In the genomic region with DNA sequence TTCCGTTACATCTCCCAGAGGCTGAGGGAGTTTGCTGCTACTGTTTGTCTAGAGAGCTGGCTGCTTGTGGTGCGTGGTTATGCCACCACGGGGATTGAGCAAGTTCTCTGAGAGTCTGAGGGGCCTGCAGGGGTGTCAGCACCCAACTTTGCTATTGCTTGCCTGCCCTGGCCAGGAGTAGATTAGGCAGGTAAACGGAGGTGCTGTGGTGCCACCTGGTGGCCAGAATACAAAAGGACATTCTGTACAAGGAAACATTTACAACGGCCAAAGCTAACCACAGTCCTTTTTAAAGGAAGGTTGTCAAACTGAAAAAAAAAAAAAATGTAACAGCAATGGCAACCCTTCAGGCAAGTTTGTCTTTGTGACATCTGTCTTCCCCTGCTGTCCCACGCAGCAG, we compare ENCODE assay signal across 9 mouse cellular contexts.
DNase-seq lines count a peak whose midpoint lies in the region; ATAC-seq and TF ChIP-seq lines count a peak whose summit lies in the region.
"Had no signal": no experiment of that assay in that cellular context is flagged by ENCODE, and none has a peak within 500 bp of the region (broad histone marks: within the 10 kb centered on the region; RNA-seq: fewer than 3 reads in every experiment).

No protein-coding gene starts in this region.

- H3K9ac ChIP-seq in hindbrain, embryonic 14.5 days = no peak overlapping the region
- H3K9ac ChIP-seq: neural tube, embryonic 12.5 days had no signal

- no peak overlapping the region for H3K4me3 ChIP-seq in hindbrain, embryonic 14.5 days (replicated peaks; ENCODE audit: low read length)
- H3K4me3 ChIP-seq: neural tube, embryonic 12.5 days had no signal

- H3K36me3 ChIP-seq in hindbrain, embryonic 14.5 days (replicated peaks; ENCODE audit: control insufficient read depth, insufficient read depth) = no peaks in the 10 kb centered on the region
- H3K36me3 ChIP-seq: neural tube, embryonic 12.5 days had no signal

- POLR2A ChIA-PET in Patski (lab: Charles Lee) = interaction anchor here (0.8 to 1.6 kb wide), 2 partner anchors 110 to 198 kb away, joined by 3 to 7 read pairs; a partner anchor contains a TSS

- CTCF ChIA-PET in Patski (lab: Charles Lee) = interaction anchor here (0.7 to 3.4 kb wide), 13 partner anchors 10 to 177 kb away, joined by 3 to 42 read pairs (median 4); a partner anchor contains a TSS

- in situ Hi-C loops in Patski (cut with MboI; ENCODE audit: low pct_unique_long_range_greater_than_20kb) = loop anchor here (5.0 kb wide), 1 partner anchor 202 kb away; no protein-coding TSS in a partner anchor

- 12% methylated on average over 6 of the region's 6 CpGs for WGBS in hindbrain, embryonic 14.5 days

- no peak overlapping the region for H3K27ac ChIP-seq in hindbrain, embryonic 14.5 days
- H3K27ac ChIP-seq: neural tube, embryonic 12.5 days had no signal

- peak; percentile 42 for ATAC-seq in Patski
- 0 out of 2 replicates have a peak, but pooled peaks have one; percentile 65 for ATAC-seq in hindbrain, embryonic 14.5 days (ENCODE audit: low FRiP score)

- no peaks in the 10 kb centered on the region for H3K27me3 ChIP-seq in Patski
- no peaks in the 10 kb centered on the region for H3K27me3 ChIP-seq in hindbrain, embryonic 14.5 days (ENCODE audit: control insufficient read depth, insufficient read depth, low read length)
- H3K27me3 ChIP-seq: neural tube, embryonic 12.5 days had no signal

- H3K4me2 ChIP-seq in hindbrain, embryonic 14.5 days (replicated peaks) = no peak overlapping the region
- H3K4me2 ChIP-seq: neural tube, embryonic 12.5 days had no signal

- peak; percentile 88 for TF ChIP-seq CTCF in Patski (IDR thresholded peaks at IDR 0.05)

- no peaks in the 10 kb centered on the region for H3K4me1 ChIP-seq in hindbrain, embryonic 14.5 days (replicated peaks; ENCODE audit: control insufficient read depth, insufficient read depth, low read length)
- H3K4me1 ChIP-seq: neural tube, embryonic 12.5 days had no signal

- no peaks in the 10 kb centered on the region for H3K9me3 ChIP-seq in hindbrain, embryonic 14.5 days (ENCODE audit: control insufficient read depth, low read length)
- H3K9me3 ChIP-seq: neural tube, embryonic 12.5 days had no signal

- no peak for DNase-seq in Patski (ENCODE audit: low read depth, low spot score)
- peak; percentile 79 for DNase-seq in cerebellum, adult 9-11 months
- peak; percentile 57 to 85 for DNase-seq in frontal cortex, postnatal 14 days (ENCODE audit: low spot score in 2 of 2)
- peak; percentile 86 for DNase-seq in hindbrain, embryonic 14.5 days (ENCODE audit: low spot score)
- DNase-seq in layer of hippocampus, postnatal 14 days (ENCODE audit: low spot score in 2 of 2) = peak; percentile 81 to 87
- peak; percentile 92 for DNase-seq in lung, postnatal 36 days
- DNase-seq in right cerebral cortex, adult 18-20 months = peak; percentile 80
- peak; percentile 67 to 68 for DNase-seq in urinary bladder, adult 18-20 months (ENCODE audit: low spot score in 2 of 2)
